In genomic region chr3:119862194-119862957, GRCm38 (mm10) we compare ENCODE assay signal across 15 mouse cellular contexts.
DNase-seq lines count a peak whose midpoint lies in the region; ATAC-seq and TF ChIP-seq lines count a peak whose summit lies in the region.
"Had no signal": no experiment of that assay in that cellular context is flagged by ENCODE, and none has a peak within 500 bp of the region (broad histone marks: within the 10 kb centered on the region; RNA-seq: fewer than 3 reads in every experiment).

No protein-coding gene starts in this region.

- H3K9me3 ChIP-seq in forebrain, embryonic 14.5 days (replicated peaks; ENCODE audit: control insufficient read depth, low read length): no peaks in the 10 kb centered on the region
- no peaks in the 10 kb centered on the region for H3K9me3 ChIP-seq in forebrain, embryonic 10.5 days

- TF ChIP-seq POLR2A in brain, embryonic 14.5 days (IDR thresholded peaks at IDR 0.05; ENCODE audit: borderline replicate concordance, extremely low read depth, insufficient read depth, insufficient read length, poor library complexity, severe bottlenecking): no peak

- H3K36me3 ChIP-seq in forebrain, embryonic 14.5 days (ENCODE audit: control insufficient read depth, insufficient read depth, low read length): no peaks in the 10 kb centered on the region
- H3K36me3 ChIP-seq in forebrain, embryonic 10.5 days (replicated peaks): no peaks in the 10 kb centered on the region

- H3K27me3 ChIP-seq in forebrain, embryonic 14.5 days (replicated peaks; ENCODE audit: control insufficient read depth, insufficient read depth, low read length): no peaks in the 10 kb centered on the region
- H3K27me3 ChIP-seq in forebrain, embryonic 10.5 days (ENCODE audit: poor library complexity, severe bottlenecking): no peaks in the 10 kb centered on the region
- H3K27me3 ChIP-seq: Patski had no signal

- H3K4me2 ChIP-seq in forebrain, embryonic 14.5 days (ENCODE audit: low read length): no peak overlapping the region

- WGBS in forebrain, embryonic 14.5 days: 73% methylated on average over 7 of the region's 7 CpGs
- WGBS in forebrain, embryonic 10.5 days: 81% methylated on average over 7 of the region's 7 CpGs

- no peak for TF ChIP-seq CTCF in brain, embryonic 14.5 days (IDR thresholded peaks at IDR 0.05; ENCODE audit: borderline replicate concordance, extremely low read depth, insufficient read depth, insufficient read length)

- H3K4me1 ChIP-seq in forebrain, embryonic 14.5 days (ENCODE audit: control insufficient read depth, insufficient read depth, low read length): no peaks in the 10 kb centered on the region
- H3K4me1 ChIP-seq in forebrain, embryonic 10.5 days: peaks cover 8% of the 10 kb centered on the region; the same call in 1 of the 2 replicates

- peak; percentile 84 for DNase-seq in forebrain, embryonic 14.5 days (ENCODE audit: low spot score)
- DNase-seq in forebrain, embryonic 10.5 days (ENCODE audit: extremely low spot score, low spot score): no peak
- peak; percentile 89 for DNase-seq in brain, embryonic 14.5 days (ENCODE audit: low read depth)
- peak; percentile 63 for DNase-seq in layer of hippocampus, adult 9-11 months
- peak; percentile 3 for DNase-seq in retina, embryonic 14.5 days (ENCODE audit: low spot score)
- DNase-seq in urinary bladder, postnatal 36 days (ENCODE audit: low spot score in 2 of 2): no peak
- no peak for DNase-seq in adipocyte (ENCODE audit: low spot score)
- DNase-seq in Muller cell, postnatal 12 days (ENCODE audit: inconsistent ontology term): no peak
- DNase-seq: cerebellum, adult 9-11 months; kidney, adult 11 months; lung, postnatal 4 days had no signal

- H3K27ac ChIP-seq in forebrain, embryonic 14.5 days (ENCODE audit: low read depth, low read length): no peak overlapping the region
- H3K27ac ChIP-seq in forebrain, embryonic 10.5 days: no peak overlapping the region
- H3K27ac ChIP-seq: left cerebral cortex, adult 2 months; liver, embryonic 14.5 days; stomach, postnatal 0 days had no signal

- H3K4me3 ChIP-seq in forebrain, embryonic 14.5 days (ENCODE audit: low read depth, low read length): no peak overlapping the region
- no peak overlapping the region for H3K4me3 ChIP-seq in forebrain, embryonic 10.5 days
- H3K4me3 ChIP-seq: left cerebral cortex, adult 2 months had no signal

- ATAC-seq in forebrain, embryonic 14.5 days: peak; percentile 75
- ATAC-seq: Patski had no signal

- H3K9ac ChIP-seq in forebrain, embryonic 14.5 days (ENCODE audit: low read length): no peak overlapping the region
- H3K9ac ChIP-seq: liver, embryonic 14.5 days had no signal

Comparison
In these comparisons a context has a peak if more than half of its experiments do, and no peak if none do; other contexts are left out.
1. DNase-seq: peak in forebrain, embryonic 14.5 days (single experiment), brain, embryonic 14.5 days (single experiment), layer of hippocampus, adult 9-11 months (single experiment) and retina, embryonic 14.5 days (single experiment); none in forebrain, embryonic 10.5 days (single experiment), urinary bladder, postnatal 36 days (0 of 2), adipocyte (single experiment) and Muller cell, postnatal 12 days (single experiment).